ENCODE assay signal across 9 mouse cellular contexts in genomic region chr1:51332986-51333385, GRCm38 (mm10). TPM values are rescaled to one million over a fixed set of nuclear protein-coding genes. Genes with fewer than 3 reads are reported as not detected.
DNase-seq lines count a peak whose midpoint lies in the region; ATAC-seq and TF ChIP-seq lines count a peak whose summit lies in the region.
"Had no signal": no experiment of that assay in that cellular context is flagged by ENCODE, and none has a peak within 500 bp of the region (broad histone marks: within the 10 kb centered on the region; RNA-seq: fewer than 3 reads in every experiment).

No protein-coding gene starts in this region.

- TF ChIP-seq CTCF in cortical plate, adult 2 months (IDR thresholded peaks at IDR 0.05; ENCODE audit: extremely low read depth, insufficient read depth, low read length) = no peak
- TF ChIP-seq CTCF in lung, embryonic 14.5 days (IDR thresholded peaks at IDR 0.05; ENCODE audit: low read depth) = no peak

- no peaks in the 10 kb centered on the region for H3K36me3 ChIP-seq in hindbrain, embryonic 10.5 days
- no peaks in the 10 kb centered on the region for H3K36me3 ChIP-seq in lung, embryonic 14.5 days (ENCODE audit: insufficient read depth)
- H3K36me3 ChIP-seq: embryonic facial prominence, embryonic 13.5 days had no signal

- TF ChIP-seq POLR2A in cortical plate, adult 2 months (IDR thresholded peaks at IDR 0.05; ENCODE audit: extremely low read depth, insufficient read depth, low read length) = no peak

- H3K4me1 ChIP-seq in cortical plate, adult 2 months (ENCODE audit: control insufficient read depth, insufficient read depth, low read length) = no peaks in the 10 kb centered on the region
- peaks cover 9% of the 10 kb centered on the region; the same call in 1 of the 2 replicates for H3K4me1 ChIP-seq in hindbrain, embryonic 10.5 days (replicated peaks)
- H3K4me1 ChIP-seq in lung, embryonic 14.5 days (ENCODE audit: insufficient read depth) = no peaks in the 10 kb centered on the region

- no peak overlapping the region for H3K9ac ChIP-seq in lung, embryonic 14.5 days

- H3K9me3 ChIP-seq in hindbrain, embryonic 10.5 days = no peaks in the 10 kb centered on the region
- H3K9me3 ChIP-seq in lung, embryonic 14.5 days (ENCODE audit: low read depth, low read length) = no peaks in the 10 kb centered on the region
- H3K9me3 ChIP-seq: embryonic facial prominence, embryonic 13.5 days had no signal

- ATAC-seq in lung, embryonic 14.5 days (ENCODE audit: insufficient read depth) = peak; percentile 57; the same call in 1 of the 2 replicates

- H3K27me3 ChIP-seq in hindbrain, embryonic 10.5 days (ENCODE audit: insufficient read depth, poor library complexity, severe bottlenecking) = no peaks in the 10 kb centered on the region
- H3K27me3 ChIP-seq in lung, embryonic 14.5 days (ENCODE audit: insufficient read depth, low read length) = no peaks in the 10 kb centered on the region

- 62% methylated on average over 6 of the region's 6 CpGs for WGBS in hindbrain, embryonic 10.5 days
- 18% methylated on average over 6 of the region's 6 CpGs for WGBS in lung, embryonic 14.5 days

- no peak overlapping the region for H3K27ac ChIP-seq in cortical plate, adult 2 months (ENCODE audit: insufficient read depth, low read length)
- H3K27ac ChIP-seq in hindbrain, embryonic 10.5 days = peak overlapping the region; percentile 35; the same call in 1 of the 2 replicates
- H3K27ac ChIP-seq in lung, embryonic 14.5 days (ENCODE audit: low read depth) = no peak overlapping the region
- H3K27ac ChIP-seq: embryonic facial prominence, embryonic 13.5 days had no signal

- H3K4me2 ChIP-seq in lung, embryonic 14.5 days = peak overlapping the region; percentile 70

- peak; percentile 90 for DNase-seq in heart, adult 11 months
- DNase-seq in heart, adult 18-20 months = no peak
- DNase-seq in hindbrain, embryonic 10.5 days (ENCODE audit: low spot score) = no peak
- peak; percentile 63 for DNase-seq in lung, embryonic 14.5 days
- DNase-seq in yolk sac, embryonic 10.5 days (ENCODE audit: low spot score) = peak; percentile 29
- DNase-seq in thymus, adult 18-20 months = no peak
- no peak for DNase-seq in adrenal gland, adult 18-20 months (ENCODE audit: low spot score in 2 of 2)

- peak overlapping the region; percentile 33; the same call in 1 of the 2 replicates for H3K4me3 ChIP-seq in cortical plate, adult 2 months (ENCODE audit: insufficient read depth, low read length)
- no peak overlapping the region for H3K4me3 ChIP-seq in hindbrain, embryonic 10.5 days
- H3K4me3 ChIP-seq in lung, embryonic 14.5 days (ENCODE audit: low read depth, low read length) = no peak overlapping the region

RNA-seq across cellular contexts. Expression of gene Cavin2, which starts 44.1 kb away (rescaled TPM):
- total RNA-seq in heart, adult 18-20 months (2021) = 100 to 1,000 TPM; 107 to 112 TPM
- polyA plus RNA-seq in cortical plate, adult 2 months (2012; rRNA removed) = 9.3 and 10.5 TPM in 2 replicates
- 2.5 and 3.5 TPM in 2 replicates for polyA plus RNA-seq in hindbrain, embryonic 10.5 days (2016; fragmentation: Nextera tagmentation; extraction: Ambion mirVana)
- polyA plus RNA-seq in lung, embryonic 14.5 days (2014; fragmentation: Nextera tagmentation; extraction: Ambion mirVana) = 116 and 129 TPM in 2 replicates
- total RNA-seq in adrenal gland, adult 18-20 months (2021) = 10 to 100 TPM; 49.2 to 98.0 TPM

Comparison
In these comparisons a context has a peak if more than half of its experiments do, and no peak if none do; other contexts are left out.
1. DNase-seq: peak in heart, adult 11 months (single experiment), lung, embryonic 14.5 days (single experiment) and yolk sac, embryonic 10.5 days (single experiment); none in heart, adult 18-20 months (0 of 2), hindbrain, embryonic 10.5 days (single experiment), thymus, adult 18-20 months (0 of 2) and adrenal gland, adult 18-20 months (0 of 2).
2. RNA of gene Cavin2, which starts 44.1 kb away (polyA plus RNA-seq): 116 to 129 TPM in lung, embryonic 14.5 days; 9.3 to 10.5 TPM in cortical plate, adult 2 months and 2.5 to 3.5 TPM in hindbrain, embryonic 10.5 days; every median in the first group is over 10 times any median in the second.